Mouse (Mus musculus): ENCODE data around the gene Scnm1. TPM values are rescaled to one million over a fixed set of nuclear protein-coding genes. Genes with fewer than 3 reads are reported as not detected.
A peak's percentile ranks its signal among the peaks of the same experiment; 100 is the strongest.
"Not testable (repeated sequence)": the region's sequence is repeated elsewhere in the genome, so short reads cannot be mapped to it uniquely, and the experiment has no call there.

Gene Scnm1
- polyA plus RNA-seq, 1 experiment from 2014 or later, result 93.1 TPM

DNA sequence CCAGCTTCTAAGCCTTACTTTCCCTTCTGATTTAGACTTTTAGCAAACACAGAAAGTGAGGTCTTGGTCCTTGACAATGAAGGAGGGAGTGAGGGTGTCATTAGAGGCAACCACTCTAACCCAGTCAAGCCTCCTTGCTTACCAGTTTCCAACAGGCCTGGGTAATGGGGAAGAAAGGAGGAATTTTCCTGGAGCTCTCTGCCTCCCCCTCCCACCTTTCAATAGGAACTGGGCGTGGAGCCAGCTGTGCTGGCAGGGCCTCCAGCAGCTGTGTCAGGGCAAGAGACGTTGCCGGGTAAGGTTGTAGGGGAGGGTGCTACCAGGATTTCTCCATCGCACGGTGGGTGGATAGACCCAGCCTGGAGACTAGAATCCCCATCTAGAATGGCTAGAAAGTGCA, 8.8 kb downstream of the Scnm1 start:
- ATAC-seq, result peak; percentile 60
- Histone ChIP-seq H3K9ac (replicated peaks; ENCODE audit: low read depth, low read length) (no peak overlapping the region; the same call in 1 of the 2 replicates), H3K4me2 (ENCODE audit: low read length) (no peak overlapping the region), H3K4me3 (replicated peaks; ENCODE audit: low read length) (no peak overlapping the region), H3K27me3 (replicated peaks; ENCODE audit: control insufficient read depth, insufficient read depth, low read length) (no peaks in the 10 kb centered on the region), H3K36me3 (ENCODE audit: control insufficient read depth, insufficient read depth) (peaks cover 20% of the 10 kb centered on the region), H3K27ac (ENCODE audit: low read length) (peak overlapping the region; percentile 32; the same call in 1 of the 2 replicates), H3K4me1 (replicated peaks; ENCODE audit: control insufficient read depth, insufficient read depth, low read length) (peaks cover 11% of the 10 kb centered on the region), H3K9me3 (ENCODE audit: control insufficient read depth, low read length) (no peaks in the 10 kb centered on the region)
- WGBS, result 10% methylated on average over 5 of the region's 5 CpGs

DNA sequence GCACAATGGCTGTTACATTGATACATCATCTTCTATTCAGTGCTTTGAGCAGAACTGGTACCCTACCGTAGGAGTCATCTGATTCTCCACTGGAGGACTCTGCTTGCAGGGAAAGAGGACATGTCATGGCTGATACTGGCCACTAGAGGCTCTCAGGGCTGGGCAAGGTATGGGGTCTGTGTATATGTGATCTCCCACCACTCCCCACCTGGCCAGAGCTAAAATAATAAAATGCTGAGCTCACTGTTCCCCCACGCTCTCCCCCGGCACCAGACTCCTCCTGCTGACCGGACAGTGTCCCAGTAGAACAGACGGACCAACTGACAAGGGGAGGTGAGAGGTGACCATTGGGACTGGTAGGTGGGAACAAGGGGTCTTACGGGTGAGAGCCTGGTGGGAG, 9.6 kb downstream of the Scnm1 start, which contains the start of gene Tmod4:
Gene Tmod4 (plus strand): TSS at position 231 of the 400 bp plus-strand sequence.
- peaks cover 11% of the 10 kb centered on the region for H3K4me1 ChIP-seq (replicated peaks; ENCODE audit: control insufficient read depth, insufficient read depth, low read length)
- H3K4me3 ChIP-seq (replicated peaks; ENCODE audit: low read length), result no peak within 1 kb of the TSS
- no peak within 1 kb of the TSS for H3K4me2 ChIP-seq (ENCODE audit: low read length)
- no peaks in the 10 kb centered on the region for H3K27me3 ChIP-seq (replicated peaks; ENCODE audit: control insufficient read depth, insufficient read depth, low read length)
- no peaks in the 10 kb centered on the region for H3K9me3 ChIP-seq (ENCODE audit: control insufficient read depth, low read length)
- H3K9ac ChIP-seq (replicated peaks; ENCODE audit: low read depth, low read length), result no peak within 1 kb of the TSS; the same call in 1 of the 2 replicates
- peak within 1 kb of the TSS; percentile 32; the same call in 1 of the 2 replicates for H3K27ac ChIP-seq (ENCODE audit: low read length)
- ATAC-seq, result peak; percentile 27; the same call in 1 of the 2 replicates
- 59% methylated on average over 6 of the region's 6 CpGs for WGBS
- peaks cover 27% of the 10 kb centered on the region for H3K36me3 ChIP-seq (ENCODE audit: control insufficient read depth, insufficient read depth)

- H3K27ac ChIP-seq (ENCODE audit: low read length), result no peak overlapping the region
- H3K4me3 ChIP-seq (replicated peaks; ENCODE audit: low read length), result no peak overlapping the region
- no peak for ATAC-seq
- H3K27me3 ChIP-seq (replicated peaks; ENCODE audit: control insufficient read depth, insufficient read depth, low read length), result no peaks in the 10 kb centered on the region
- peaks cover 11% of the 10 kb centered on the region for H3K4me1 ChIP-seq (replicated peaks; ENCODE audit: control insufficient read depth, insufficient read depth, low read length)
- no peak overlapping the region for H3K4me2 ChIP-seq (ENCODE audit: low read length)
- no peaks in the 10 kb centered on the region for H3K9me3 ChIP-seq (ENCODE audit: control insufficient read depth, low read length)
- 91% methylated on average over 6 of the region's 6 CpGs for WGBS
- no peak overlapping the region for H3K9ac ChIP-seq (replicated peaks; ENCODE audit: low read depth, low read length)
- H3K36me3 ChIP-seq (ENCODE audit: control insufficient read depth, insufficient read depth), result peaks cover 38% of the 10 kb centered on the region
Measured at GRCm38 (mm10) chr3:95121580-95121979, 12.2 kb downstream of the Scnm1 start.

DNA sequence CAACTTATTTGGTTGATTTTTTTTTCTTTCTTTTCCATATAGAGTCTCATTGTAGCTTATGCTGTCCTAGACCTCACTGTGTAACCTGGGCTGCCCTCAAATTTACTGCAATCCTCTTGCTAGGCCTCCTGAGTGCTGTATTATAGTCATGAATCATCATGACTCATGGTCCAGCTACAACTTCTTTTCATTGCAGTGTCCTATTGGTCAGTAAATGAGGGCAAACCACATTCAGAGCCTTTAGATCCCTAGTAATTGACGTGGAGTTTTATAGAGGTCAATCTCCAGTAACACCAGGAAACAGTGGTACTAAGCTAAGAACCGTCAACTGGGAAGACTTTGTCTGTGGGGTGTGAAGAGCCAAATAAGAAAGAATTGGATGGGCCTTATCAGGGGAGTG, 16.1 kb downstream of the Scnm1 start:
- no peaks in the 10 kb centered on the region for H3K27me3 ChIP-seq (replicated peaks; ENCODE audit: control insufficient read depth, insufficient read depth, low read length)
- H3K27ac ChIP-seq (ENCODE audit: low read length), result no peak overlapping the region
- H3K4me3 ChIP-seq (replicated peaks; ENCODE audit: low read length), result no peak overlapping the region
- WGBS, result 97% methylated on average over 2 of the region's 2 CpGs
- H3K9ac ChIP-seq (replicated peaks; ENCODE audit: low read depth, low read length), result no peak overlapping the region
- no peak for ATAC-seq
- H3K36me3 ChIP-seq (ENCODE audit: control insufficient read depth, insufficient read depth), result peaks cover 43% of the 10 kb centered on the region
- H3K4me1 ChIP-seq (replicated peaks; ENCODE audit: control insufficient read depth, insufficient read depth, low read length), result peaks cover 2% of the 10 kb centered on the region
- no peak overlapping the region for H3K4me2 ChIP-seq (ENCODE audit: low read length)
- no peaks in the 10 kb centered on the region for H3K9me3 ChIP-seq (ENCODE audit: control insufficient read depth, low read length)

GRCm38 (mm10) chr3:95112760-95113159, 21.1 kb downstream of the Scnm1 start:
- Histone ChIP-seq H3K4me2 (ENCODE audit: low read length) (no peak overlapping the region), H3K9ac (replicated peaks; ENCODE audit: low read depth, low read length) (no peak overlapping the region), H3K27me3 (replicated peaks; ENCODE audit: control insufficient read depth, insufficient read depth, low read length) (no peaks in the 10 kb centered on the region), H3K9me3 (ENCODE audit: control insufficient read depth, low read length) (no peaks in the 10 kb centered on the region), H3K4me3 (replicated peaks; ENCODE audit: low read length) (no peak overlapping the region), H3K4me1 (replicated peaks; ENCODE audit: control insufficient read depth, insufficient read depth, low read length) (peaks cover 10% of the 10 kb centered on the region), H3K36me3 (ENCODE audit: control insufficient read depth, insufficient read depth) (peaks cover 8% of the 10 kb centered on the region; the same call in 1 of the 2 replicates), H3K27ac (ENCODE audit: low read length) (no peak overlapping the region)
- no peak for ATAC-seq
- WGBS, result 97% methylated on average over 1 of the region's 1 CpGs

DNA sequence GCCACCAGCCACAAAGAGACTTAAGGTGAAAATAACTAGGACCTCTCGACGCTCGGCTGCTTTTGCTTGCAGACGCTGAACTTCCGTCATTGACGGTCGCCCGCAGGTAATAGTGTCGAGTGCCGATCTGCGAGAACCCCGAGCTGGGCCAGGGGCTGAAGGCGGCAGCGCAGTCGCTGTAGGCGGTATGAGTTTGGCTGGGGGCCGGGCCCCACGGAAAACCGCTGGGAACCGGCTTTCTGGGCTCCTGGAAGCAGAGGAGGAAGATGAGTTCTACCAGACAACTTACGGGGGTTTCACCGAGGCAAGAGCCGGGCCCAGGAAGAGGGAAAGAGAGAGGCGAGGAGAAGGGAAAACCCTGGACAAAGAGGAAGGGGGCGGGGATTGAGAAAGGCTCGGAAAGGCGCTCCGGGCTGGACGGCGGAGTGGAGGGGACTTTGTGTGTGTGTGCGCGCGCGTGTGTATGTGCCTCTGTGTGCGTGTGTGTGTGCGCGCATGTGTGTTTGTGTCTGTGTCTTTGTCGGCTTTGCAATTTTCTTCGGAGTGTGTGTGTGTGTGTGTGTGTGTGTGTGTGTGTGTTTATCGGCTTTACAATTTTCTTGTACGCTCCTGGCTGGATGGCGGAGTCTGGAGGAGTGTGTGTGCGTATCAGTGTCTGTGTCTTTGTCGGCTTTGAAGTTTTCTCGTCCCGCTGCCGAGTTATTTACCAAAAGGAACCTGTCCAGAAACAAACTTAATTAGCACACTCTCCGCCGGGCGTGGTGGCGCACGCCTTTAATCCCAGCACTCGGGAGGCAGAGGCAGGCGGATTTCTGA, 22.7 kb downstream of the Scnm1 start, which contains the start of gene Vps72:
Gene Vps72 (plus strand): TSS at position 112 of the 816 bp plus-strand sequence.
- peaks cover 10% of the 10 kb centered on the region for H3K4me1 ChIP-seq (replicated peaks; ENCODE audit: control insufficient read depth, insufficient read depth, low read length)
- no peaks in the 10 kb centered on the region for H3K9me3 ChIP-seq (ENCODE audit: control insufficient read depth, low read length)
- peaks cover 5% of the 10 kb centered on the region; the same call in 1 of the 2 replicates for H3K36me3 ChIP-seq (ENCODE audit: control insufficient read depth, insufficient read depth)
- peak within 1 kb of the TSS; percentile 71 for H3K9ac ChIP-seq (replicated peaks; ENCODE audit: low read depth, low read length)
- H3K27ac ChIP-seq (ENCODE audit: low read length), result peak within 1 kb of the TSS; percentile 97
- peak; percentile 77 for ATAC-seq
- H3K27me3 ChIP-seq (replicated peaks; ENCODE audit: control insufficient read depth, insufficient read depth, low read length), result no peaks in the 10 kb centered on the region
- WGBS, result under 1% methylated on average over 53 of the region's 54 CpGs
- H3K4me3 ChIP-seq (replicated peaks; ENCODE audit: low read length), result peak within 1 kb of the TSS; percentile 70
- peak within 1 kb of the TSS; percentile 52 for H3K4me2 ChIP-seq (ENCODE audit: low read length)

- no peak for ATAC-seq
- Histone ChIP-seq H3K4me2 (ENCODE audit: low read length) (no peak overlapping the region), H3K9ac (replicated peaks; ENCODE audit: low read depth, low read length) (no peak overlapping the region), H3K36me3 (ENCODE audit: control insufficient read depth, insufficient read depth) (no peaks in the 10 kb centered on the region), H3K4me1 (replicated peaks; ENCODE audit: control insufficient read depth, insufficient read depth, low read length) (peaks cover 20% of the 10 kb centered on the region), H3K9me3 (ENCODE audit: control insufficient read depth, low read length) (no peaks in the 10 kb centered on the region), H3K27ac (ENCODE audit: low read length) (no peak overlapping the region), H3K27me3 (replicated peaks; ENCODE audit: control insufficient read depth, insufficient read depth, low read length) (no peaks in the 10 kb centered on the region), H3K4me3 (replicated peaks; ENCODE audit: low read length) (no peak overlapping the region)
- WGBS, result 73% methylated on average over 2 of the region's 2 CpGs
Measured at GRCm38 (mm10) chr3:95107898-95108297, 25.9 kb downstream of the Scnm1 start.

DNA sequence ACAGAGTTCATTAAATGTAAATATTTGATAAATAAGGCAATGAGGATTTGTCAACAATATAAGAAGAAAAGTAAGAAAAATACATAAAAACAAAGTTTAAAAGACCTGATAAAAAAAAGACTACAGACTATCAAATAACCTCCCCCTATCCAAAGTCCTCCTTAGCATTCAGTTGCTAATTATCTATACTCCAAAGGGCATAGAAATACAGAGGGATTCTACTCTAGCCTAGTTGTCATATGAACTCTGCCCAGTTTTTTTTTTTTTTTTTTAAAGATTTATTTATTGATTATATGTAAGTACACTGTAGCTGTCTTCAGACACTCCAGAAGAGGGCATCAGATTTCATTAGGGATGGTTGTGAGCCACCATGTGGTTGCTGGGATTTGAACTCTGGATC, 26.5 kb downstream of the Scnm1 start:
- H3K27me3 ChIP-seq (replicated peaks; ENCODE audit: control insufficient read depth, insufficient read depth, low read length); H3K36me3 ChIP-seq (ENCODE audit: control insufficient read depth, insufficient read depth); H3K27ac ChIP-seq (ENCODE audit: low read length); ATAC-seq; H3K9me3 ChIP-seq (ENCODE audit: control insufficient read depth, low read length); H3K9ac ChIP-seq (replicated peaks; ENCODE audit: low read depth, low read length): not testable (repeated sequence)
- H3K4me3 ChIP-seq (replicated peaks; ENCODE audit: low read length), result peak overlapping the region; percentile 90
- H3K4me1 ChIP-seq (replicated peaks; ENCODE audit: control insufficient read depth, insufficient read depth, low read length), result peaks cover 14% of the 10 kb centered on the region
- H3K4me2 ChIP-seq (ENCODE audit: low read length), result peak overlapping the region; percentile 78

DNA sequence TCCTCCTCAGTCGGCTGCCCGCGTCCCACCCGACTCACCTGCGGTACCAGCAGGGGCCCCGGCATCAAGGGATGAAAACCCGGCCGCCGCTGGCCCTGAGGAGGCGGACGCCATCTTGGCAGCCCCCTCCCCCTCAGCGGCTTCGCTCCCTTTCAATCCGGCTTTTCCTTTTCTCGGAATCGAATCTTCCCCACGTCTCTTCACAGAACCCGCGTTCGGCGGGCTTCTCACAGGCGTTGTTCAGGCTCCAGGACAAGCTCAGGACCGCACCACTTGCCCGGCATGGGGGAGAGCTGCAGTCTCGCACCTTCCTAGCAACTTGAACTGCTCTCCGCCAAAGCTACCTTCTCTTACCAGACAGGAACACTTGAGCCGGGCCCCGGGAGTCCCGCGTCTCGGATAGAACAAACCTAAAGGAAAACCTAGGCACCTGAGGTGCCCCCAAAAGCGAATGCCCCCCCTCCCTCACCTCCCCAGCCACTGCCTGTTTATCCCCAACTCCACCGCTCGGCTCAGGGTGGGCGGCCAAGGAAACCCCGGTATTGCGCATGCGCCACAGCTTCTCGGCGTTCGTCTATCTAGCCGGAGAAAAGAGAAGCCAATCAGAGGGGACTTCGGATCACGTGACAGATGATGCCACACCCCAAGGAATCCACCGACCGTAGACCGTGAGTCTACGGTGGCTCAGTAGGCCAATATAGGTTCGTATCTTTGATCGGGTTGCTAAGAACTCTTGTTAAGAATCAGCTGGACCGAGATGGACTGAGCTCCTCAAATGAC, 27.3 kb downstream of the Scnm1 start, which contains the start of gene Pip5k1a:
Gene Pip5k1a (minus strand): TSS at position 593 of the 780 bp plus-strand sequence.
- Histone ChIP-seq H3K4me1 (replicated peaks; ENCODE audit: control insufficient read depth, insufficient read depth, low read length) (peaks cover 10% of the 10 kb centered on the region), H3K9ac (replicated peaks; ENCODE audit: low read depth, low read length) (peak within 1 kb of the TSS; percentile 91), H3K4me3 (replicated peaks; ENCODE audit: low read length) (peak within 1 kb of the TSS; percentile 90), H3K36me3 (ENCODE audit: control insufficient read depth, insufficient read depth) (no peaks in the 10 kb centered on the region), H3K27me3 (replicated peaks; ENCODE audit: control insufficient read depth, insufficient read depth, low read length) (no peaks in the 10 kb centered on the region), H3K9me3 (ENCODE audit: control insufficient read depth, low read length) (no peaks in the 10 kb centered on the region), H3K4me2 (ENCODE audit: low read length) (peak within 1 kb of the TSS; percentile 94), H3K27ac (ENCODE audit: low read length) (peak within 1 kb of the TSS; percentile 66)
- peak; percentile 89 for ATAC-seq
- under 1% methylated on average over 51 of the region's 51 CpGs for WGBS

Data from forebrain, embryonic 16.5 days (tissue).